Mouse (Mus musculus): ENCODE results near the gene Fut8. TPM values are rescaled to one million over a fixed set of nuclear protein-coding genes. Genes with fewer than 3 reads are reported as not detected.

The Fut8 gene
- polyA plus RNA-seq, 1 experiment from 2014 or later: 29.6 TPM

DNA sequence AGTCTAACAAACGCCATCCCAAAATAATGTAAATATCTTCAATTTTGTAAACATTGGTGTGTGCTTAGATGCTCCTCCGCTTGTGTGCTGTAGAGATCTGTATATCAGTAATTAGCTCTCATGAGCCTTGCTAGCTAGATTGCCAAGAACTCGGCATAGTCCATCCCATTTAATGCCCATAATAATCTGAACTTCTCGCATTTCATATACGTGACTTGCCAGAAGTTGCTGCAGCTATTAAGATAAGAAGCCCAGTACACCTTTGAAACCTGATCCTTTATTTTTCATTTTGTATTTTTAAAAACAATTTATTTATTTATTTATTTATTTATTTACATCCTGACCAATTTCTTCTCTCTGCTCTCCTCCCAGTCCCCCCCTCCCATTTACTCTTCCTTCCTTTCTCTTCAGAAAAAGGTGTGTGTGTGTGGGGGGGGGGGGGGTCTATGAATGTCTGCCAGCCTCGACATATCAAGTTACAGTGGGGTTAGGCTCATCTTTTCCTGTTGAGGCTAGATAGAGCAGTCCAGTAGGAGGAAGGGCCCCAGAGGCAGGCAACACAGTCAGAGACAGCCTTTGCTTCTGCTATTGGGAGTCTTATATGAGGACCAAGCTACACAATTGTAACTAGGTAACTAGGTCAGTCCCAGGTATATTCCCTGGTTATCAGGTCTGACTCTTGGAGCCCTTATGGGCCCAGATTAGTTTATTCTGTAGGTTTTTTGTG, 183.9 kb downstream of the Fut8 start:
- Histone ChIP-seq H3K9ac (ENCODE audit: low read depth, low read length) (no peak overlapping the region), H3K4me2 (ENCODE audit: low read length) (no peak overlapping the region), H3K27ac (no peak overlapping the region), H3K27me3 (ENCODE audit: insufficient read depth, low read length) (no peaks in the 10 kb centered on the region), H3K36me3 (ENCODE audit: insufficient read depth, low read length) (no peaks in the 10 kb centered on the region), H3K4me1 (replicated peaks; ENCODE audit: insufficient read depth, low read length) (no peaks in the 10 kb centered on the region), H3K9me3 (replicated peaks; ENCODE audit: low read length) (no peaks in the 10 kb centered on the region), H3K4me3 (replicated peaks; ENCODE audit: low read depth, low read length) (no peak overlapping the region)
- no peak for TF ChIP-seq CTCF (IDR thresholded peaks at IDR 0.05; ENCODE audit: low read depth)
- DNase-seq (ENCODE audit: low spot score): no peak
- 83% methylated on average over 6 of the region's 6 CpGs for WGBS
- no peak for ATAC-seq (replicated peaks; ENCODE audit: low FRiP score, low read depth)

GRCm38 (mm10) chr12:77426093-77426492, 188.2 kb downstream of the Fut8 start:
- Histone ChIP-seq H3K4me3 (replicated peaks; ENCODE audit: low read depth, low read length) (no peak overlapping the region), H3K9ac (ENCODE audit: low read depth, low read length) (no peak overlapping the region)

GRCm38 (mm10) chr12:77428165-77428564, 190.2 kb downstream of the Fut8 start:
- Histone ChIP-seq H3K4me1 (replicated peaks; ENCODE audit: insufficient read depth, low read length) (no peaks in the 10 kb centered on the region), H3K9ac (ENCODE audit: low read depth, low read length) (no peak overlapping the region), H3K9me3 (replicated peaks; ENCODE audit: low read length) (no peaks in the 10 kb centered on the region), H3K27ac (no peak overlapping the region), H3K4me2 (ENCODE audit: low read length) (no peak overlapping the region), H3K36me3 (ENCODE audit: insufficient read depth, low read length) (no peaks in the 10 kb centered on the region), H3K27me3 (ENCODE audit: insufficient read depth, low read length) (no peaks in the 10 kb centered on the region), H3K4me3 (replicated peaks; ENCODE audit: low read depth, low read length) (no peak overlapping the region)
- ATAC-seq (replicated peaks; ENCODE audit: low FRiP score, low read depth): no peak
- no peak for TF ChIP-seq CTCF (IDR thresholded peaks at IDR 0.05; ENCODE audit: low read depth)
- DNase-seq (ENCODE audit: low spot score): no peak
- 72% methylated on average over 1 of the region's 1 CpGs for WGBS

More at GRCm38 (mm10) chr12:77426093-77426492, 188.2 kb downstream of the Fut8 start:
- H3K4me1 ChIP-seq (replicated peaks; ENCODE audit: insufficient read depth, low read length): no peaks in the 10 kb centered on the region
- ATAC-seq (replicated peaks; ENCODE audit: low FRiP score, low read depth): no peak
- no peaks in the 10 kb centered on the region for H3K9me3 ChIP-seq (replicated peaks; ENCODE audit: low read length)
- H3K27me3 ChIP-seq (ENCODE audit: insufficient read depth, low read length): no peaks in the 10 kb centered on the region
- H3K36me3 ChIP-seq (ENCODE audit: insufficient read depth, low read length): no peaks in the 10 kb centered on the region
- no peak overlapping the region for H3K27ac ChIP-seq
- no peak for TF ChIP-seq CTCF (IDR thresholded peaks at IDR 0.05; ENCODE audit: low read depth)
- WGBS: 95% methylated on average over 3 of the region's 3 CpGs
- no peak for DNase-seq (ENCODE audit: low spot score)
- no peak overlapping the region for H3K4me2 ChIP-seq (ENCODE audit: low read length)

DNA sequence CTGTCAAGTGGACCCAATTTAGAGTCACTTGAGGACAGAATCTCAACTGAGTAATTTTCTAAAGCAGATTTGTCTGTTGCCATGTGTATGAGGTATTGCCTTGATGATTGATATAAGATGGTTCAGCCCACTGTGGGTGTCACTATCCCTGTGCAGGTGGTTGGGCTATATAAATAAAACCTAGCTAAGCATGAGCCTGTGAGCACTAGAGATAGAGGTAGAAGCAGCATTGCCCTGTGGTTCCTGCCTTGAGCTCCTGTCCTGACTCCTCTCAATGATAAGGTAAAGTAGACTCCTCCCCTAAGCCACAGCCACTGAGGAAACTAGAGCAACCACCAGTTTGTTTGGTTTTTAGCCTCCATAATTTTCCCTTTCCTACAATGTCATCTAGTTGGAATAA, 191.5 kb downstream of the Fut8 start:
- Histone ChIP-seq H3K27ac (no peak overlapping the region), H3K27me3 (ENCODE audit: insufficient read depth, low read length) (no peaks in the 10 kb centered on the region), H3K4me2 (ENCODE audit: low read length) (no peak overlapping the region), H3K4me1 (replicated peaks; ENCODE audit: insufficient read depth, low read length) (no peaks in the 10 kb centered on the region), H3K9ac (ENCODE audit: low read depth, low read length) (no peak overlapping the region), H3K36me3 (ENCODE audit: insufficient read depth, low read length) (no peaks in the 10 kb centered on the region), H3K4me3 (replicated peaks; ENCODE audit: low read depth, low read length) (no peak overlapping the region), H3K9me3 (replicated peaks; ENCODE audit: low read length) (no peaks in the 10 kb centered on the region)
- no peak for ATAC-seq (replicated peaks; ENCODE audit: low FRiP score, low read depth)
- no peak for TF ChIP-seq CTCF (IDR thresholded peaks at IDR 0.05; ENCODE audit: low read depth)
- no peak for DNase-seq (ENCODE audit: low spot score)

- DNase-seq (ENCODE audit: low spot score): no peak
- 82% methylated on average over 2 of the region's 2 CpGs for WGBS
- Histone ChIP-seq H3K36me3 (ENCODE audit: insufficient read depth, low read length) (no peaks in the 10 kb centered on the region), H3K4me1 (replicated peaks; ENCODE audit: insufficient read depth, low read length) (no peaks in the 10 kb centered on the region), H3K4me3 (replicated peaks; ENCODE audit: low read depth, low read length) (no peak overlapping the region), H3K9ac (ENCODE audit: low read depth, low read length) (no peak overlapping the region), H3K4me2 (ENCODE audit: low read length) (no peak overlapping the region), H3K27ac (no peak overlapping the region), H3K27me3 (ENCODE audit: insufficient read depth, low read length) (no peaks in the 10 kb centered on the region), H3K9me3 (replicated peaks; ENCODE audit: low read length) (no peaks in the 10 kb centered on the region)
- no peak for TF ChIP-seq CTCF (IDR thresholded peaks at IDR 0.05; ENCODE audit: low read depth)
- no peak for ATAC-seq (replicated peaks; ENCODE audit: low FRiP score, low read depth)
Measured at GRCm38 (mm10) chr12:77436733-77437132, 198.8 kb downstream of the Fut8 start.

DNA sequence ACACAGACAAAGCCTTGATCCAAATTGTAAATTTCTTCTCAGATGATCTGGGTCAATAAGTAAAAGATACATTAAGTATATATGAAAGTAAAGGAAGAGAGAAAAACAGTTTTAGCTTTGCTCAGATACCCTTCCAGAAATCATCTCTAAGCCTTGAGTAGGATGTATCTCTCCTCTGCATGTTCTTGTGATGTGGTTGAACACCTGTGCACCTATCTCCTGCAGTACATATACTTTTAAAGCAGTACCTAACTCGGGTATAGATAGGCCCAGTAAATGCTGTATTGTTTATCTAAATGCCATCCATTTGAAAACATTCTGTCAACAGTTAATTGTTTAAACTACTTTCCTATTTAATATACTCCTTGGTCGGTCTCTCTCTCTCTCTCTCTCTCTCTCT, 212.9 kb downstream of the Fut8 start:
- no peak for TF ChIP-seq CTCF (IDR thresholded peaks at IDR 0.05; ENCODE audit: low read depth)
- Histone ChIP-seq H3K27ac (no peak overlapping the region), H3K4me1 (replicated peaks; ENCODE audit: insufficient read depth, low read length) (no peaks in the 10 kb centered on the region), H3K4me2 (ENCODE audit: low read length) (no peak overlapping the region), H3K36me3 (ENCODE audit: insufficient read depth, low read length) (no peaks in the 10 kb centered on the region), H3K9ac (ENCODE audit: low read depth, low read length) (no peak overlapping the region), H3K27me3 (ENCODE audit: insufficient read depth, low read length) (no peaks in the 10 kb centered on the region), H3K4me3 (replicated peaks; ENCODE audit: low read depth, low read length) (no peak overlapping the region), H3K9me3 (replicated peaks; ENCODE audit: low read length) (no peaks in the 10 kb centered on the region)
- ATAC-seq (replicated peaks; ENCODE audit: low FRiP score, low read depth) (no peak), DNase-seq (ENCODE audit: low spot score) (no peak)
- 76% methylated on average over 2 of the region's 2 CpGs for WGBS

GRCm38 (mm10) chr12:77466178-77466577, 228.3 kb downstream of the Fut8 start:
- no peak for ATAC-seq (replicated peaks; ENCODE audit: low FRiP score, low read depth)
- H3K27me3 ChIP-seq (ENCODE audit: insufficient read depth, low read length): no peaks in the 10 kb centered on the region
- DNase-seq (ENCODE audit: low spot score): no peak
- no peaks in the 10 kb centered on the region for H3K36me3 ChIP-seq (ENCODE audit: insufficient read depth, low read length)
- H3K4me2 ChIP-seq (ENCODE audit: low read length): no peak overlapping the region
- WGBS: 77% methylated on average over 1 of the region's 1 CpGs
- H3K9ac ChIP-seq (ENCODE audit: low read depth, low read length): no peak overlapping the region
- H3K27ac ChIP-seq: no peak overlapping the region
- H3K9me3 ChIP-seq (replicated peaks; ENCODE audit: low read length): no peaks in the 10 kb centered on the region
- no peak for TF ChIP-seq CTCF (IDR thresholded peaks at IDR 0.05; ENCODE audit: low read depth)
- H3K4me3 ChIP-seq (replicated peaks; ENCODE audit: low read depth, low read length): no peak overlapping the region
- no peaks in the 10 kb centered on the region for H3K4me1 ChIP-seq (replicated peaks; ENCODE audit: insufficient read depth, low read length)

All from kidney, postnatal 0 days (tissue).